Mouse (Mus musculus) cerebellum, postnatal 36 days (tissue): ENCODE data around the gene Klk10.

Experiments
- DNase-seq, 2 experiments: peaks; one replicate each; pipeline ENCODE4 v3.0.0; 2021 to 2022; ENCODE audit warnings: mixed read lengths in 2 of 2

Klk10 gene

GRCm38 (mm10) chr7:43780746-43781145, at the start of gene Klk10:
TSS of gene Klk10 (plus strand) at chr7:43781035.
- no peak for DNase-seq

DNA sequence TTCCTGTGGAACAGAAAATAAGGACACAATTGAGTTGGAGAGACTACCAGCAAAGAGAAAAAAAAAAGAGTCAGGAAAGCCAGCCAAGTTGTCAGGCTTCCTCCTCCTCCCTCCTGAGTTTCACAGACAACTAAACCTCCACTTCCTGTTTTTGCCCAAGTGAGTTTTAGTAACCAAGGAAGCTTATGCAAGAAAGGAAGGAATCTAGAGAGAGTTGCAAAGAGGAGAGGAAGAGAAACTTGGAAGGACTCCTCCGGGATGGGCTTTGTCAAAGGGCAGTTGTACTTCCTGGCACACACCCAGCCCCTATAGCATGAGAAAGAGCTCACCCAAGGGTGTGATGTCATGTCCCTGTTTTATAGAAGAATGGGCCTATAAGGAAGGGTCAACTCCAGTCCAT, 33.0 kb upstream of the Klk10 start:
- no peak for DNase-seq

DNA sequence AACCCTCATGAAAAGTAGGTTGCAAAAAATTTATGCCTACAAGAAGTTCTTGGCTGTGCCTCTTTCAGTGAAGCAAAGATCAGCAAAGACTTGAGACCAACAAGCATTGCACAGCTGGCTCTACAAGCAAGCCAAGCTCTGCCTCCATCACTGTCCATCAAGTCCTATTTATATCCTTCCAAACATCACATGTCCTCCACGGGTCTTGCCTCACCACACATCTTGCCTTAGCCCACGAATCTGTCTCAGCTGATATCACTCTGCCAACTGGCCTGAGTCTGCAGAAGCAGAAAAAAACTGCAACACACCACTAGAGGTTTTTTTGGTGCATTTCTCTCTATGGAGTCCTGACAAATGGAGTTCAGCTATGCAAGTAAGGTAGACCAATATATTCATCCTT, 28.0 kb upstream of the Klk10 start:
- no peak for DNase-seq

- no peak for DNase-seq
These were observed 14.4 kb upstream of the Klk10 start for GRCm38 (mm10) chr7:43766484-43766883.

DNA sequence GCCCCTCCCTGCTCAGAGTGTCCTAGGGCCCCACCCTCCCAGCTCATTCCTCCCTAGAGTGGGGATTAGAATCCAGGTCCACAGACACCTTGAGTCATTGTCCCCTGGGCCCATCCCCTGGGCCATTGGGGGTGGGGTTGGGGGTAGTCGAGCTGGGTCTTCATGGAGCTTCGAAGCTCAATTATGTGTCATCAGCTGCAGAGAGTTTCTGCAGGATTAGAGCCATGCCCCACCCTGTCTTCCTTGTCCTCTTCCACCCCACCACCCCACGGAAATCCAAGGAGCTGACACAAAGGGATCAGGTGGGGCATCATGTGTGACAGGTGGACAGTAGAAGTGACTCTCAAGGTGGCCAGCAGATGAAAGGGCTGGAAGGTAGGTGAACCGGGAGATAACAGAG, 12.2 kb upstream of the Klk10 start, which contains the start of gene Klk12:
TSS of gene Klk12 (plus strand) at position 301 of the 400 bp plus-strand sequence.
- DNase-seq = no peak

- DNase-seq = no peak
These were observed 11.2 kb upstream of the Klk10 start for GRCm38 (mm10) chr7:43769636-43770035.

DNA sequence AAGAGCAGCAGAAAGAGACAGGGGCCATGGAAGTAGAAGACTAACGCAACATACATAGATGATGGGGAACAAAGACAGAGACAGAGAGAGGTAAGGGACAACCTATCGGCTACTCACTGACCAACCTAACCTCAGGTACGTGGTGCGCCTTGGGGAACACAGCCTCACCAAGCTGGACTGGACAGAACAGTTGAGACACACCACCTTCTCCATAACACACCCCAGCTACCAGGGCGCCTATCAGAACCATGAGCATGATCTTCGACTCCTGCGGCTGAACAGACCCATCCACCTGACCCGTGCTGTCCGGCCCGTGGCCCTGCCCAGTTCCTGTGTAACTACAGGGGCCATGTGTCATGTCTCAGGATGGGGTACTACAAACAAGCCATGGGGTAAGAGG, 10.1 kb upstream of the Klk10 start:
- DNase-seq = no peak

GRCm38 (mm10) chr7:43771916-43772315, 8.9 kb upstream of the Klk10 start:
- DNase-seq = no peak

DNA sequence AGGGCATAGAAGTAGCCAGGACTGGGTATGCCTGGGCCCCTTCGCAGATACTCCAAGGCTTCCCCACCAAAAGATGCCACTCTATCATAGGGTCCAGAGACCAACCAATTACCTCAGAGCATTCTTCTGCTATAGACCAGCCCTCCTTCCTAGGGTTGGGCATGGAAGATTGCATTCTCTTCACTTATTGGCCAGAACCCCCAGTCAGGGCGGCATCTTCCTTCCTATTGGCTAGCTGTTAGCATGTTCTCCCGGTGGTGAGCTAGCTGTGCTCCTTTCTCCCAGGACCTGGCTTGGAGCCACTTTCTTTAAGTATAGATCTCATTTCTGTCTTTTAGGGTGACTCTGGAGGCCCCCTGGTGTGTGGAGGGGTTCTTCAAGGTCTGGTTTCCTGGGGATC, 7.9 kb upstream of the Klk10 start:
- no peak for DNase-seq

DNA sequence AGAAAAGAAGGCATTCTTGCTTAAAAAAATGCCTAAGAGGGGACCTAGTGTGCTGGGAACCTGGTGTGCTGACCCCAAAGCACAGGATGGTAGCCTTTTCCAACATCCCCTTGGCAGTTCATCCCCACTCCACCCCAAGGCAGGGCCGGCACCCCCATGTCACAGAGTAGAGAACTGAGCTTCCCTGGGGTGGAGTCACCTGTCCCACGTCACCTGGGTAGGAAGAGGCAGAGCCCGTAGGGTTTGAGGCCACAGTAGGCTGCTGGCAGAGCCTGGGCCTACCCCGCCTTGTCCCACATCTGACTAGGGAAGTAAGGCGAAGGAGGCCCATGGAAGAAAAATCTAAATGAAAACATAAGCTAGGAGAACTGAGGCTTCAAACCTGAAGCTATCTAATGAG, 6.5 kb upstream of the Klk10 start, which contains the start of gene Klk11:
TSS of gene Klk11 (plus strand) at position 241 of the 400 bp plus-strand sequence.
- no peak for DNase-seq

GRCm38 (mm10) chr7:43774802-43775201, 6.0 kb upstream of the Klk10 start:
- DNase-seq = no peak

GRCm38 (mm10) chr7:43775311-43776057, 5.4 kb upstream of the Klk10 start:
- no peak for DNase-seq

DNA sequence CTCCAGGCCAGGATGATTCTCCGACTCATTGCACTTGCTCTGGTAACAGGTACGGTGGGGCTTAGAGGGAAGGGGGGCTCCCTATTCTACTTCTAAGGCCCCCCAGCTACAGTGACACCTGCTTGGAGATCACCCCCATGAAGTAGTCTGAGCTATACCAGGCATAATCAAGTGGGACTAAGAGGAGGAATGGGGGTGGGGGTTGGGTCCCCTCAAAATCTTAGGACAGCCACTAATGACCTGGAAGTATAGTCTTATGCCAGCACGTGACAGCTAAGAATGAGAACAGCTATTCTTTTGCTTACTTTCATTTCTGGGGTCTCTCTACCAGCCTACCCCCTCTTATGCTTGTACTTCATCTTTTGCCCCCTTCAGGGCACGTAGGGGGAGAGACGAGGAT, 4.3 kb upstream of the Klk10 start:
- DNase-seq = no peak

DNA sequence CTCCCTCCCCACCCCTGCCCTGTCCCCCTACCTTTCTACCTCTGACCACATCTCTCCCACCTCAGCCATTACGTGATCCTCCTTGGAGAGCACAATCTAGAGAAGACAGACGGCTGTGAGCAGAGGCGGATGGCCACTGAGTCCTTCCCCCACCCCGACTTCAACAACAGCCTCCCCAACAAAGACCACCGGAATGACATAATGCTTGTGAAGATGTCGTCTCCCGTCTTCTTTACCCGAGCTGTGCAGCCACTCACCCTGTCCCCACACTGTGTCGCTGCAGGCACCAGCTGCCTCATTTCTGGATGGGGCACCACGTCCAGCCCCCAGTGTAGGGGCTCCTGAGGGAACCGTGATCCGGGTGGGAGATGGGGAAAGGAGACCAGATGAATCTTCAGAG, 3.4 kb upstream of the Klk10 start:
- DNase-seq = no peak

DNA sequence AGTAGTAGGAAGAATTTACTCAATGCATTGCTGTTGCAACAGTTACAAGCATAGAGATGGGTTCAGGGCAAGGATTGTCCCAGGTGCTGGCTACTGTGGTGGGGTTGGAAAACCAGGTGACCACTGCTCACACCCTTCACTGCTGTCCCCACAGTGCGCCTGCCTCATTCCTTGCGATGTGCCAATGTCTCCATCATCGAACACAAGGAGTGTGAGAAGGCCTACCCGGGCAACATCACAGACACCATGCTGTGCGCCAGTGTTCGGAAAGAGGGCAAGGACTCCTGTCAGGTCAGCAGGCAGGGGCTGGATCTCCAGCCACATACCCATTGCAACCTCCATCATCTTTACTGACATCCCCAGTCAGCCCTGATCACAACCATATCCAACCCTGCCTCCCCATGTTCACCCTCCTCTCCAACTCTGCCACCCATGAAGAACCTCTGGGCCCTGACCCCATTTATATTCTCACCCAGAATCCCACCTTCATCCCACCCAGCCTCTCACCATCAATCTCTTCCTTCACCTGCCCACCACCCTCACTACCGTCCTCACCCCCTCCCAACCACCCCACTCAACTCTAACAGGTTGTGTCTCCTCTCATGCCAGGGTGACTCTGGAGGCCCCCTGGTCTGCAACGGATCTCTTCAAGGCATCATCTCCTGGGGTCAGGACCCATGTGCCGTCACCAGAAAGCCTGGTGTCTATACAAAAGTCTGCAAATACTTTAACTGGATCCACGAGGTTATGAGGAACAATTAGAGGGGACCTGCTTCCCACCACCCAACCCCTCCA, 2.5 kb upstream of the Klk10 start:
- no peak for DNase-seq

DNA sequence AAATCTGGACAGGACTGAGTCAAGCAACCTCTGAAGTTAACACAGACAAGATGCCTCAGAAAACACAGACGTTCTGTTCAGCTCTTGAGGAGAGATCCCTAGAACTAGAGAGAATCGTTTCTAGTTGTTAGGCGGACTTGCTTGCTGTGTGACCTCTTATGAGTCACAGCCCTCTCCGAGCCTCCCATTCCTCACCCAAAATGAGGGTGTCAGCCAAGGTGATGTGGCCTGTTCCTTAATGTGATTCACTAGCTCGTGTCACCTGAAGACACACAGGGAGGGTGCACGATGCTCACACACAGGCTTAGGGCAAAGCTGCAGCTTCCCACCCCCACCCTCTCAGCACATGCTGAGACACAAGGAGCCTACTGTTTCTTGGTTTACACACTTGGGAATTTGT, 594 bp upstream of the Klk10 start:
- no peak for DNase-seq

- DNase-seq = no peak
These were observed 706 bp downstream of the Klk10 start for GRCm38 (mm10) chr7:43781541-43781940.

DNA sequence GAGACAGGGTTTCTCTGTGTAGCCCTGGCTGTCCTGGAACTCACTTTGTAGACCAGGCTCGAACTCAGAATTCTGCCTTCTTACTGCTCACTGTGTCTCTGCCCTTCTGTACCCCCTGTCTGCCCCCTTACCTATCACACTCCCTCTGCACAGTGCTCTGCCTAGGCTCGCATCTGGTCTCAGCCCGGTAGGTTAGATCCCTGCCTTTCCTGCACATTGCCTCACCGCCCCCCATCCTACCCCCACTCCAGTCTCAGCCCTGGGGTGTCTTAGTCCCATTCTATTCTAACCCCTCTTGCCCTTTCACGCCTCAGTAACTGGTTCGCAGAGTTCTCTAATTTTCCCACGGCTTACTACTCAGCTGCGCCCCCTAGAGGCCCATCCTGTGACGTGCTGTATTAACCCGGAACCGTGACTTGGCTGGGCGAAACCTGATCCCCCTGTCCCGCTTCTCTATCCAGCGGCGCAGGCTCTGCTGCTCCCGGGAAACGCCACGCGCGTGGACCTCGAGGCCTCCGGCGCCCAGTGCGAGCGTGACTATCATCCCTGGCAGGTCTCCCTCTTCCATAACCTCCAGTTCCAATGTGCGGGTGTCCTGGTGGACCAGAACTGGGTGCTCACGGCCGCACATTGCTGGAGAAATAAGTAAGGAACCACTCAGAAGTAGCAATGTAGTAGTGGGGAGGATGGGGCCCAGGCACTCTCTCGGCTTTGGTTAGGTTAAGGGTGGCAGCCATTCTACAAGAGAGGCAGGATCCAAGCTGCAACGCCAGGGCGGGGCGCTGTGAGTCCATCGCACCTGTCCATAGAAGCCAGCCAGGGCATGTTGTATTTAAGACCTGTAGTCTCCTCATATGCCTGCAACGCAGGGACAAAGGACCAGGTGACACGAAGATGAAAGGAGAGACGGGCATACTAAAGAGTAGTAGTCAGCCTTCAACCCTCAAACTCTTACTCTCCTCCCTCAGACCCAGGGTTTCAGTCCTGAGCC, 1.7 kb downstream of the Klk10 start:
- DNase-seq = peak; percentile 41

DNA sequence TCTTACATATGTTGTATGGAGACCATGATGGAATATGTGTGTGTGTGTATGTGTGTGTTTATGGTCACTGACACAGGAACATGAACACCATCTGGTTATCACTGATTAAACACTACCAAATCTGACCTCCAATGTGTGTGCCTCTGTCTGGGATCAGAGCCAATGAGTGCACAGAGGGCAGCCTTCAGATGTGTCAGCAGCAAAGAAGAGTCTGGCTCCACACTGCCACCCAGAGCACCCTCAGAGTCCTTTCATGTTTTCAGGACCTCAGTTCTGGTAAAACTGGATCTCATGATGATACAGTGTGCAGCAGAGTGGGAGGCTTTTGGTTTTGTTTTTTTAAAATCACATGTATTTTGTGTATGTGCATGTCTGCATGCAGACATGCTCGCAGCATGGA, 4.5 kb downstream of the Klk10 start:
- no peak for DNase-seq

DNA sequence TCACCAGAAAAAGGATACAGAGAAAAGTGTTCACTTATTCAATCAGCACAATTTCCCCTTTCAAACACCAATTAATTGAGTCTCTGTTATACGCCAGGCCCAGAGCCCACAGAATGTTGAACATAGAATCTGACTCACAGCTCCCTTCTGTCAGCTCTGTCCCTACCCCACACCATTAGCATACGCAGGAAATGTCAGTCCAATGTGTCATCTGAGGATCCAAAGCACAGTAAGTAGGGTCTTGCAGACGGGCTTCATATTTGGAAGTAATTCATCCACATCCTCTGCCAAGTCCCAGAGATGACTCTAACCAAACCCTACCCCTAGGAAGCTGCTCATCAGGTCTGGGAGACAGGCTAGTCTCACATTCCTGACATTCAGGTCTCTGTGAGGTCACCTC, 7.3 kb downstream of the Klk10 start:
- no peak for DNase-seq

GRCm38 (mm10) chr7:43789295-43789694, 8.5 kb downstream of the Klk10 start:
- no peak for DNase-seq

- DNase-seq = no peak
These were observed 10.8 kb downstream of the Klk10 start, which contains the start of gene Klk9 for GRCm38 (mm10) chr7:43791591-43791990. TSS of gene Klk9 (plus strand) at chr7:43791891.

DNA sequence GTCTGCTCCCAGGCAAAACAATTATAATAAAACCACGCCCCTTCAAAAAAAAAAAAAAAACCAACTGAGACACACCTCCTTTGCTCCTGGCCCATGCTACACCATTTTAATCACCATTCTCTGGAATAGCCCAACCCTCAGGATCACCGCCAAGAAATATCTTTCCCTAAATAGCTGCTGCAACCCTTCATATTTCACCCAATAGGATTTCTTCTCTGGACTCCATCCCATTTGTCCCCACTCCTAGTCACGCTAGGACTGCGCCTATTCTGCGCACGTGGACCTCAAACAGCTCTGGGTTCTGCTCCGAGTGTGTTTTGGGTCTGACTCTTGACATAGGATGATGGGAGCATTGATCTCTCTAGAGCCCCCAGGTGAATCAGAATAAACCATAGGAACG, 15.5 kb downstream of the Klk10 start:
- no peak for DNase-seq
